Mouse (Mus musculus) embryonic stem cell, embryonic (primary cell): ENCODE data around the gene Eid2b.

Experiments
- CTCF ChIA-PET, 4 experiments: fragments of 300-600 bp in 2 of 4; fragments of 350-600 bp in 2 of 4; sonication (Branson Sonifier 250); formaldehyde crosslinking; loops; one replicate each; lab custom pipeline; 2022; ENCODE audit warnings: inconsistent platforms in 2 of 4; lab: Charles Lee
- POLR2A ChIA-PET, 4 experiments: fragments of 300-600 bp in 2 of 4; fragments of 350-600 bp in 2 of 4; sonication (Branson Sonifier 250); formaldehyde crosslinking; loops; one replicate each; lab custom pipeline; 2022; ENCODE audit warnings: antibody characterized with exemption in 4 of 4, inconsistent platforms in 1 of 4; lab: Charles Lee

Gene Eid2b

DNA sequence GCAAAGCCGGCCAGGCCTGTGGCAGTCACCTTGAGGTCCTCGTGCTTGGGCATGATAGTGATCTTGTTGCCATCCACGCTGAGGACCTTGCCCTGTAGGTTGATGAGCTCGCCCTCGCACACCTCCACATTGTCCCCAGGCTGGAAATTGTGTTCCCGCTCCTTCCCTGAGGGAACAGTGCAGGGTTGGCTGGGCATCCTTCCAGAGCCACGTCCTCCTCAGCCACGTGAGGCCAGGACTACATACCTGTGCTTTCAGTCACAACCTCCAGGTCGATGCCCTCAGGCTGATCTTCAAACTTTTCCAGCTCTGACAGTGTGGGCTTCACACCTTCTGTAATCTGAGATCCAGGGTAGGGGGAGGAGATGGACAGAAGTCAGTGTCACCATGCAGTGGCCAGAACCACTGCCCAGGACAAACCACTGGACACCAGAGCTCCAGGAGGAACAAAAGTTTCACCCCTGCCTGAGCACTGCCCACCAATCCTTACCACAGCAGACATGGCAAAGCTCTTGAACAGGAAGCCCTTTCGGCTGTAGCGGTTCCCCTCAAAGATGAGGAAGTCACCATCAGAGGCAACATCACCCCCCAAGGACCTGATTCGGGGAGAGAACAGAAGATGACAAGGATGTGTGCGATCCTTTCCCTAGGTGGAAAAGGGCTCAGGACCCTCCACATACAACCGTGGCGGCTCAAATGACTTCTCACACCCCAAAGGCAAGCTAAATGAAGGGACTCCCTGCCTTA, 44.6 kb downstream of the Eid2b start:
- CTCF ChIA-PET = interaction anchor here in 1 of 4 experiments (0.6 kb wide), 1 partner anchor 12 kb away, joined by 4 read pairs; no protein-coding TSS in a partner anchor
- POLR2A ChIA-PET = interaction anchor here in 3 of 4 experiments (0.6 to 50.6 kb wide), 14 partner anchors 8 to 71 kb away, joined by 3 to 1116 read pairs (median 4); partner anchors contain the start of genes Med29 (in 3 of the 3), Paf1 (in 3 of the 3), Rps16 (in 2 of the 3) and Dll3 (in 1 of the 3)

DNA sequence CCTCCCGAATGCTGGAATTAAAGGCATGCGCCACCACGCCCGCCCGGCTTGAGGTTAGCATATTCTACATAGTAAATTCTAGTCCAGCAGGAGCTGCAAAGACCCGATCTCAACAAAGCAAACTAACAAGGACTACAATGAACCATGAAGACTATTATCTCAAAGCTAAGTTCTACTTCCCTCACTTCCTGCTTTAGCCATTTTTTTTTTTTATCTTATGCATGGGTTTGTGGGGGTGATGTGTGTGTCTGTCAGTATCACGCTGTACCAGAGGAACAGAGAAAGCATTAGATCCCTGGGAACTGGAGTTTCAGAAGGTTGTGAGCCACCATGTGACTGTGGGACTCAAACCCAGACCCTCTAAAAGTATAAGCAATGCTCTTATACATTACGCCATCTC, 47.8 kb downstream of the Eid2b start:
- CTCF ChIA-PET = interaction anchor here in 2 of 4 experiments (0.5 to 2.3 kb wide), 3 partner anchors 20 to 236 kb away, joined by 3 to 12 read pairs (median 4); partner anchors contain the start of gene Dll3 (in 1 of the 2)
- POLR2A ChIA-PET = interaction anchor here (0.5 to 50.6 kb wide), 13 partner anchors 8 to 65 kb away, joined by 3 to 1116 read pairs (median 6); partner anchors contain the start of genes Supt5 (in 4 of the 4), Rps16 (in 2 of the 4), Med29 (in 1 of the 4) and Paf1 (in 1 of the 4)

DNA sequence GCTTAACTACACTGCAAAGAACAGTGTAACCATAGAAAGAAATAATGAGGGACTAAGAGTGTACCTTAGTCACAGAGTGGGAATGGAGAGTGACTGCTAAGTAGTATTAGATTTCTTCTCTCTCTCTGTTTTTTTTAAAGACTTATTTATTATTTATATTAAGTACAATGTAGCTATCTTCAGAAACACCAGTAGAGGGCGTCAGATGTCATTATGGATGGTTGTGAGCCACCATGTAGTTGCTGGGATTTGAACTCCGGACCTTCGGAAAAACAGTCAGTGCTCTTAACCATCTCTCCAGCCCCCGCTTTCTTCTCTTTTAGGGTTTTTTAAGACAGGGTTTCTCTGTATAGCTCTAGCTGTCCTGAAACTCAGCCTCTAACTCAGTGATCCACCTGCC, 48.9 kb downstream of the Eid2b start:
- POLR2A ChIA-PET = interaction anchor here (0.6 to 50.6 kb wide), 17 partner anchors 10 to 153 kb away, joined by 3 to 1116 read pairs (median 6); partner anchors contain the start of genes Rps16 (in 4 of the 4), Supt5 (in 4 of the 4), Med29 (in 1 of the 4) and Paf1 (in 1 of the 4)
- CTCF ChIA-PET = interaction anchor here (0.5 to 2.3 kb wide), 19 partner anchors 9 to 90 kb away, joined by 3 to 15 read pairs (median 3); partner anchors contain the start of genes Selenov (in 2 of the 4), Supt5 (in 2 of the 4) and Dll3 (in 1 of the 4)

DNA sequence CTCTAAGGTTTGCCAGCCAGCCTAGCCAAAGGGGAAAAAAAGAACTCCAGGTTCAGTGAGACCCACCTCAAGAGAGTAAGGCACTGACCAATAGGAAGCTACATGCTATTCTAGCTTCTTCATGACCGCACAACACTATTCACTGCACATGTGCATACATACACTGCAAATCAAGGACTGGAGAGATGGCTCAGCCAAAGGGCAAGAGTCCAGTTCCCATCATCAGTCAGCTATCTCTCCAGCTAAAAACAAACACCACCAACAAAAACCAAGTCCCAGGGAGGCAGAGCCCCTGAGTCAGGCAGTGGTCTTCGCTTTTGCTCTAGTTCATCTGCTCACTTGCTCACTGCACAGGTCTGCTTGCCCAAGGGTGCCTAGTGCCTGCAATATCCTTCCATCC, 50.7 kb downstream of the Eid2b start:
- POLR2A ChIA-PET = interaction anchor here in 3 of 4 experiments (0.7 to 50.6 kb wide), 10 partner anchors 10 to 404 kb away, joined by 3 to 1116 read pairs (median 7); partner anchors contain the start of genes Rps16 (in 2 of the 3), Supt5 (in 2 of the 3), Med29 (in 1 of the 3) and Paf1 (in 1 of the 3)
- CTCF ChIA-PET = no interaction called here
